Mouse (Mus musculus): ENCODE measurements around the gene Gcn1l1.
"Not testable (repeated sequence)": the region's sequence is repeated elsewhere in the genome, so short reads cannot be mapped to it uniquely, and the experiment has no call there.

Gene Gcn1l1

DNA sequence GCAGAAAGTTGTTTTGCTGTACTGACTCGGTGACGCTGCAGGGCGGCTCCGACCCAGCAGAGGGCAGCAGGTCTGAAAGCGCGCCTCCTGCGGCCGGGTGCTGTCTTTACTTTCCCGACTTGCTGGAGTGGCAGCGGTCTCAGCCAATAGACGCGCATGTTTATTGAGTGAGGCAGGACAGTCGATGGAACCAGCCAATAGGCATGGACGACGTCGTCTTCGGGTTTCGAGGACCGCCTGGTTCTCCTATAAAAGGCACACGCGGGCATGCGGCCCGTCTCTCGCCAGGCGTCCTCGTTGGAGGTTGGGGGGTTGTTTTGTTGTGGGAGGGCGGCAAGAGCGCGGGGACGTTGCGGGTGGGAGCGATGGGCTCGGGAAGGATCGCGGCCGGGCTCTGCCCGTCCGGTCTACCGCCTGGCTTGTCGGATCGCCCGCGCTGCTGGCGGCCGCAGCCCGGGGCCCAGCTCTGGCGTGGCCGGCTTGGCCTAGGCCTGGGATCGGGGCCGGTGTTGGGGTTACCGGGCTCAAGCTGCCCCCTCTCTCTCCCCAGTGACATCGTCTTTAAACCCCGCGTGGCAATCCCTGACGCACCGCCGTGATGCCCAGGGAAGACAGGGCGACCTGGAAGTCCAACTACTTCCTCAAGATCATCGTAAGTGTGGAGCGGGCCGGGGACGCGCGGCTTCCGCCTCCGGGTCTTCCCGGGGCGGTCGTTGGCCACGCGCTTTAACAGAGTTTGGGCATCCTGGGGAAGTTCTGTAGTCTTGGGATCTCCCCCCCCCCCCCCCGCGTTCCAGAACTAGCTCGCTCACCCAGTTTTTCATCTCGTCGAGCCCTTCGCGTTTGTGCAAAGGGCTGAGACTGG lies 5.6 kb upstream of the Gcn1l1 start, which contains the start of gene Rplp0:
Rplp0 (plus strand) TSS at position 231 of the 865 bp plus-strand sequence.
- DNase-seq (ENCODE audit: low spot score in 2 of 2) = peak; percentile 100

DNA sequence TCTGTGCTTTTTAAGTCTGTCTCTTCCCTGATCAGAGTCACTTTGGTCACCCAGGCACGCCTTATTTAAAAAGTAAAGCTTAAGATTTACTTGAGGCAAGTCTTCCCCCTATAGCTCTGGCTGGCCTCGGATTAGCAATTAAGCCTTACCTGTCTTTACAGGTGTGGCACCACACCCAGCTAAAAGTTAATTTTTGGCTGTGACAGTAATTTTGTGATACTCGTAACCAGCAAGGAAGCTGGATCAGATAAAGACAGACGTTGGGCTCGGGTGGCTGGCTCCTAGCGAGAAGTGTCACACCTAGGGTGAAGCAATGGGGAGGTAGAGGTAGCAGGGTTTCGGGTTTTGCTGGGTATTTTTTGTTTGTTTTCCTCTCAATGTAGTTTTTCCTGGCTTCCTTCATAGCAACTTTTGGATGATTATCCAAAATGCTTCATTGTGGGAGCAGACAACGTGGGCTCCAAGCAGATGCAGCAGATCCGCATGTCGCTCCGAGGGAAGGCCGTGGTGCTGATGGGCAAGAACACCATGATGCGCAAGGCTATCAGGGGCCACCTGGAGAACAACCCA lies 4.6 kb upstream of the Gcn1l1 start:
- no peak for DNase-seq (ENCODE audit: low spot score in 2 of 2)

DNA sequence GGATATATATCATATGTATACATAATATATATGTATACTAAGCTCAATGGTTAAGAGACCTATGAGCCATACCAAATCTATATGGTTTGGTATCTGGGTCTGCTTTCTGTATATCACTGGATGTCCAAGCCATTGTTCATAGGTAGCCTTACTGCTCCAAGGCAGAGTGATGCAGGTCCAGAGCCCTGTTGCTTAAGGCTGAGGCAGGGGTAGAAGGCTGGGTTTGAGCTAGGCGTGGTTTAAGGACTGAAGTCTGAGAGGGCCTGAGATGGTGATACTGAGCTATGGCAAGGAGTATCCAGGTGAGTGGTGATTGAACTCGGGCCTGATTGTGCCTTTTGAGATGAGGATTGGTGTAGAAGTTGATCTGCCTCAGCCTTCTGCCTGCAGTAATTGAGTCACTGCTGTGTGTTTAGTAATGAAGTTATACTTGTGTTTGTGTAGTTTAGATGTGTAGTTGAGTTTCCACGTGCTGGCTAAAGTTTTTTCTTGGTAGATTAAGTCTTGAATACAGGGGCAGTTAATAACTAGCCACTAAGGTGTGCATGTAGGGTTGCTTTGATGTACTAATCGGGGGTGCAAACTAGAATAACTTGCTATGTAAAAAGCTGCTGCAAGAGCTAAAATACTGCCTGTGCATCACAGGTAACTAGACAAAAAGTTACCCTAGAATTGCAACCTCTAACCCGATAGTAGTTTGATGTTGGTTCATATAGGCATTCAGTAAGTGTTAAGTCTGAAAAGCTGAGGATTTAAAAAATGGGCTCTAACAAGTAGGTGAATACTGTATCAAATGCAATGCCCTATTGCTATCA lies 1.1 kb upstream of the Gcn1l1 start:
- no peak for DNase-seq (ENCODE audit: low spot score in 2 of 2)

DNA sequence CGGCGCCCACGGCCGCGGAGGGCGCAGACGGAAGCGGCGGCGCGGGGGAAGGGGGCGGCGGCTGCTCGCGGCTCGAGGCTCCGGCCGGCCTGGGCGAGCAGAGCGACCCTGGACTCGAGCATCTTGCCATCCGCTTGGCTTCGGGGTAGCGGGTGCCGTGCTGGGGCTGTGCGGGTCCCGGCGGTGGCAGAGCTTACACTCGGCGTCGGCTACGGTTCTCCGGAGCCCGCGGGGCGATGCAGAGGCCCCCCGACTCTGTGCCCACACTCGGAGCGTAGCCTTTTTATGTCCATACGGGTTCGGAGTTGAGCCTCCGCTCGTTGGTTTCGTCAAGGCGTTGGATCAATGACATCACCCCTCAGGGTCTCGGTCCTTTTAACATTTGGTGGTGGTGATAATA lies 349 bp downstream of the Gcn1l1 start:
- no peak for DNase-seq (ENCODE audit: low spot score in 2 of 2)

DNA sequence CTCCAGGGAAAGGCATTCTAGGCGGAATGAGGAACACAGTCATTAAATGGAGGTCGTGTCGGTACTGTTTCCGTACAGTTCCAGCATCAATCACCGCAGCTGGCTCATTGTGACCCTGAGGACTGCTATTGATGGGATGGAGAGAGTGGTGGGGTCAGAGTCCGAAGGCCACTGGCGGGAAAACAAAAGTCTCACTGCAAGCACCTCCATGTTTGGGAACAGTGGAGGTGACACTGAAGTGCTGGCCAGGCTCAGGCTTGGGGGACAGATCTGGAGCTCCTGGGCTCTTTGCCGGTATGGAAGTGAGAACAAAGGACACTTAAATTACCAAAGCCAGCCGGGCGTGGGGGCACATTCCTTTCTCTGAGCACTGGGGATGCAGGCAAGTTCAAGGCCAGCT lies 3.6 kb downstream of the Gcn1l1 start:
- no peak for DNase-seq (ENCODE audit: low spot score in 2 of 2)

DNA sequence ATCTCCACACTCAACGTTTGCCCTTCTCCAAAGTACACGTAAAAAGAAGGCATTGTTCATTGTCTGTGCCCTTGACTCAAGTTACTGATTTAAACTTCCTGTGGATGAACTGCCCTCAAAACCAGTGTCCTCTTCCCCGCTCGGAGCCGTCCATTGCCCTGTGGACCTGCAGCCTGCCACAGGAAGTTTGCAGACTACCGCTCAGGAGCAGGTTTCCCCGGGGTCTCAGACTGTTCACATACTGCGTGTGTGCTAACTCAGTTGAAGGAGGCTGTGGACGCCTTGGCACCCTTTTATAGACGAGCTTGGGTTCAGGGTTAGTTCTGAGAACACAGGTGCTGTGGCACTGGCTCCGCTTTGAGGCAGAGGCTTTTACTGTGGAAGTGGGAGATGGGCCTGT lies 4.3 kb downstream of the Gcn1l1 start:
- no peak for DNase-seq (ENCODE audit: low spot score in 2 of 2)

DNA sequence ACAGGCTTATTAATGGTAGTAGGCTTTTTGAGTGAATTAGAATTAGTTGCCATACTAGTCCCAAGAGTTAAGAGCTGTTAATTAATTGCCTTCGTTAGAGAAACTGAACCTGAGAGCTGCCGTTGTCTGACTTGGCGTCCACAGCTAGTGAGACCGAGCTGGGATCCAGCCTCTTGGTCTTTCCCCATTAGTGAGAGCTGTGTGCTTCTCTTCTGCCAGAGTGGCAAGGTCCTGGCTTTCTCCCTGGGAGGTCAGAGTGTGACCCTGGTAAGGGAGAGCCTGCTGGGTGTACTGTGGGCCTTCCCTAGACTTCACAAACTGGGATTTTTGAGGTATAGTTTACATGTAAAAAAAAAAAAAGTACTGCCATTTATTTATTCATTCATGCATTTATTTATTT lies 4.7 kb downstream of the Gcn1l1 start:
- DNase-seq (ENCODE audit: low spot score in 2 of 2) = no peak

DNA sequence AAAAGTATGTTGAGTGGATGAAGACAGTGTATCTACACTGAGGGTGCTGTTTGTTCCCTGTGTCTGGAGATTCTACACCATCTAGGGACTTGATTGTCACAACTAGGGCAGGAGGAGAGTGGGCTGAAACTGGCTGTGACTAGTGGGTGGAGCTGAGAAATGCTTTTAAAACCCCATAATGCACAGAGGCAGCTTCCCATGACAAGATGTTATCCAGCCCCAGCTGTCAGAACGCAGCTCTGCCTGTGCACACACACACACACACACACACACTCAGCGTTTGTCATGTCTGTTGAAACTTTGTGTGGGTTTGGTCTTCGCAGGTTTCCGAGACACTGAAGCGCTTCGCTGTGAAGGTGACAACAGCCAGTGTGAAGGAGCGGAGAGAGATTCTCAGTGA lies 6.0 kb downstream of the Gcn1l1 start:
- DNase-seq (ENCODE audit: low spot score in 2 of 2) = peak; percentile 48 to 70

DNA sequence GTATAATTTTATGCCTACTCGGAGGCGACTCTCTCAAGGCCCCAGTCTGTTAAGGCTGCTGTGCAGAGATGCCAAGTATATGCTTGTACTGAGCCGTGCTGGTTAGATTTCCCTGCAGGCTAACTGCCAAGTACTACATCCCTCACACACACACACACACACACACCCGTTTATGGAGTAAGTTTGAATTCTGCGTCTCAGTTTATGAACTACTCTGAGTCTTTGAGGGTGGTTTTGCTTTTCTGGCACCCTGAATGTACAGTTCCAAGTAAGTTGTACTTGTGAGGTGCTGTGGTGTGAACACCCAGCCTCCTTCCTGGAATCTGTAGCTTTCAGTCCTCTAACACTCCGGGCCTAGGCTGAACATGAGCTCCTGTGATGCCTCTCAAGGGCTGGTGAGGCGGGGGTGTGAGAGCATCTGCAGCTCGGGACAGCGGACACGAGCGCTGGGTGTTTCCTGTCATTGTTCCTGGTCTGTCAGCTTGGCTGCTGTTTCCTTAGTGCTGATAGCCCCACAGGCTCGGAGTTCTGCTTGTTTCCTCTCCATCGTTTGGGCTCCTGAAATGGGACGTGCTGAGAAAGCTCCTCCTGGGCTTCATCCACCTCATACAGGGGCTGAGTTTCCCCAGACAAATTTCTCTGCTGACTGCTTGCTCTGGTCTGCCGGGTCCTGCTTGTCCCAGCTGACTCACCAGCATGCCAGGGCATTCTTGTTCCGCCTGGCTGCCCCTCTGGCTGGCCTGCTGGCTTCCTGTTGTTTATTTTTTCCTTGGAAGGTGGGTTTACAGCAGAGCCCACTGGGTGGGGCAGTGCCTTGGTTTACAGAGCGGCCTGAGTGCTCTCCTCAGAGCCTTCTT lies 7.9 kb downstream of the Gcn1l1 start:
- no peak for DNase-seq (ENCODE audit: low spot score in 2 of 2)

DNA sequence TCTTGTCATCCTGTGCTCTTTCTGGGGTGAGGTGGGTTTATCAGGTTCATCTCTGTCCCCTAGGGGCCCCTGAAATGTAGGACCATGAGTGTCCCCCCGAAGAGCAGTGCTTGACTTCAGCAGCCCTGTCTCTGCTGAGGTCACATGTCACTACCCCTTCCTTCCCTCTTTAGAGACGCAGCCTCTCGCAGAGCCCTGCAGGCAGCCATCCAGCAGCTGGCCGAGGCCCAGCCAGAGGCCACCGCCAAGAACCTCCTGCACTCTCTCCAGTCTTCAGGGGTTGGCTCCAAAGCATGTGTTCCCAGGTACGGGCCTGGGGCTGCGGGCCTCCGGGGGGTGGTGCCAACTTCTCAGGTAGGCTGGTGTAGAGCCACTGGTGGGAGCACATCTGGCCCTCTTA lies 9.9 kb downstream of the Gcn1l1 start:
- no peak for DNase-seq (ENCODE audit: low spot score in 2 of 2)

DNA sequence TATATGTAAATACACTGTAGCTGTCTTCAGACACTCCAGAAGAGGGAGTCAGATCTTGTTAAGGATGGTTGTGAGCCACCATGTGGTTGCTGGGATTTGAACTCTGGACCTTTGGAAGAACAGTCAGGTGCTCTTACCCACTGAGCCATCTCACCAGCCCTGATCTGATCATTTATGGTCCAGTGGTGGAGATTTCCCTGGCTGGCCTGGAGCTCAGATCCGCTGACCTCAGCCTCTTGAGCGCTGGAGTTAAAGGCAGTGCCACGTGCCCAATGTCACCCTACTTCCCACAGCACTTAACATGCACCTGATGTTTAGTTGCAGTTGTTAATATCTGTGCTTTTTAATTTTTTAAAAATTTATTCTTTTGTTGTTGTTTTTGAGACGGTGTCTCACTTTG lies 12.6 kb downstream of the Gcn1l1 start:
- DNase-seq (ENCODE audit: low spot score in 2 of 2) = not testable (repeated sequence)

DNA sequence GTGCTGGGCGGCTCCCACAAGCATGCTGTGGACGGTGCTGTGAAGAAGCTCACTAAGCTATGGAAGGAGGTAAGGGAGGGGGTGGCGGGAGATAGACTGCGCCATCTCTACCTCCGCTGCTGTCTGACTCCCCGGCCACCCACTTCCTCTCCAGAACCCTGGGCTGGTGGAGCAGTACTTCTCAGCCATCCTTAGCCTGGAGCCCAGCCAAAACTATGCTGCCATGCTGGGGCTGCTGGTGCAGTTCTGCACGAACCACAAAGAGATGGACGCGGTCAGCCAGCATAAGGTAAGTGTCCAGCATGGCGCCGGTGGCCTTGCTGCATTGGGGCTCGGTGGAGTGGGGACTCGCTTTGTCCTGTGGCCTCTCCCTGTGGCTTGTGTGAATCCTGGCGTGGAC lies 13.9 kb downstream of the Gcn1l1 start:
- DNase-seq (ENCODE audit: low spot score in 2 of 2) = no peak

DNA sequence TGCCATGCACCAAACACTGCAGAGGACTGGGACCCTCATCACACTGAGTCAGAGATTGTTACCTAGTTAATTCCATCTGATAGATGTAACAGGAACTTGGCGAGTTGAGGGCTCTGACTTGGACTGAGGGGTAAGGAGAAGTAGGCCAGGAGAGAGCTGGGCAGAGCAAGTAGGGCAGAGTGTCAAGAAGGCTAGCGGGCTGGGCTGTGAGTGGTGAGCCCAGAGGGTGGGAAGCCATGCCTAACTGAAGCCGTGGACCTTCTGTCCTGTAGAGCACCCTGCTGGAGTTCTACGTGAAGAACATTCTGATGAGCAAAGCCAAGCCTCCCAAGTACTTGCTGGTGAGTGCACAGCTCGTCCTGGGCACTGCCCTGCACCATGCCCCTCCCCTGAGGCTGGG lies 14.3 kb downstream of the Gcn1l1 start:
- DNase-seq (ENCODE audit: low spot score in 2 of 2) = no peak

DNA sequence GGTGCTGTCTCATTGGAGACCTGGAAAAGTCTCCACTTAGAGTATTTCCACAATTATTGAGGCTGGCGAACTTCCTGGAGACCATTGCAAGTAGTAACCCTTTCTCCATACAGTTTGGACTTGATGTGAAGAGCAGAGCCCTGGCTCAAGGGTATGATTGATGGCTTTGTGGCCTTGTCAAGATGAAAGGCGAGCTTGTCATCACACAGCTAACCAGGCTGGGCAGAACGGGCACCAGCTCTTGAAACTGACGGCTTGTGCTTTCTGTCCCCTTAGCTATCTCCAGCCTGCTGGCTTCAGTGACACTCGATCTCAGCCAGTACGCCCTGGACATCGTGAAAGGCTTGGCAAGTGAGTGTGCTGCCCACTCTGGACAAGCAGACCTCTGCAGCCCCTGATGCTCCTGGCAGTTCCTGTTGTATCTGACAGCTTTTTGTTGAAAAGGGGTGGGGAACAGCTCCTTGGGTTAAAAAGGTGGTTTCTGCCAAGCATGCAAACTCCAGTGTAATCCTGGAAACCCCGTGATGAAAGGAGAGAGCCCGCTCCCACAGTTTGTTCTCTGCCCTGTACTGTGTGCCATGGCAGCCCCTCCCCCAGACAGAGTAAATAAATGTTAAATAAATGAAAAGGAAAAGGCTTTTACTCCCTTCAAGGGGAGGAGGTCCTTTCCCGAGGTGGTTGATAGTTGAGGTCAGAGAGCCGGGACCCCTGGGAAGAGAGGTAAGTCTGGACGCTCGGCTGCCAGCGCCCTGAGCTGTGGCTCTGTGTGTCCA lies 15.4 kb downstream of the Gcn1l1 start:
- DNase-seq (ENCODE audit: low spot score in 2 of 2) = no peak

DNA sequence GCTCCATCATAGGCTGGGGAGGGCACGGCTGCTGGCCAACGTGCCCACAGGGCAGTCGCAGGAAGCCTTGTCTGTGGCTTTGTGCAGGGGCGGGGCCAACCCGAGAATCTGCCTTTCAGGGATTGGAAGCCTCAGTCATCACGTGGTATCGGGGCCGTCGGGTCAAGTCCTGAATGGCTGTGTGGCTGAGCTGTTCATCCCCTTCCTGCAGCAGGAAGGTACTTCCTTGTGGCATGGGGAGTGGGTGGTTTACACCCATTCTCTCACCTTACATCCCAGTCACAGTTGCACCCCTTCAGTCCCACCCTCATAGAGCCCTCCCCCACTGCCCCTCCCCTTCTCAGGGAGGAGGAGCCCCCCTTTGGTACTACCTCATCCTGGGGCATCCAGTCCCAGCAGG lies 16.6 kb downstream of the Gcn1l1 start:
- DNase-seq (ENCODE audit: low spot score in 2 of 2) = no peak

DNA sequence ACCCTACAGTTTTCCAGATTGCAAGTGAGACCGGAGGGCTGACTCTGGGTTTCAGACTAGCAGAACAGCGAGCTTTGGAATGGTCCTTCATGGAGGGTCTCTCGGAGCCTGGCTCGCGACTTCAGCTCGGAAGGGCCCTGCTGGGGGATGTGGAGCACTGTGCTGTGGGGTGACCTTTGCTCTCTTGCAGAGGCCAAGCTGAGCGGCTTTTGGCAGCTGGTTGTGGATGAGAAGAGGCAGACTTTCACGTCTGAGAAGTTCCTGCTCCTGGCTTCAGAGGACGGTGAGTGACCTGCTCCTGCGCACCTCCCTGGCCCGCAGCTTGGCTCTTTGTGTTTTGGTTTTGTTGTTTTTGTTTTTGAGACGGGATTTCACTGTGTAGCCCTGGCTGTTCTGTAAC lies 20.6 kb downstream of the Gcn1l1 start:
- no peak for DNase-seq (ENCODE audit: low spot score in 2 of 2)

DNA sequence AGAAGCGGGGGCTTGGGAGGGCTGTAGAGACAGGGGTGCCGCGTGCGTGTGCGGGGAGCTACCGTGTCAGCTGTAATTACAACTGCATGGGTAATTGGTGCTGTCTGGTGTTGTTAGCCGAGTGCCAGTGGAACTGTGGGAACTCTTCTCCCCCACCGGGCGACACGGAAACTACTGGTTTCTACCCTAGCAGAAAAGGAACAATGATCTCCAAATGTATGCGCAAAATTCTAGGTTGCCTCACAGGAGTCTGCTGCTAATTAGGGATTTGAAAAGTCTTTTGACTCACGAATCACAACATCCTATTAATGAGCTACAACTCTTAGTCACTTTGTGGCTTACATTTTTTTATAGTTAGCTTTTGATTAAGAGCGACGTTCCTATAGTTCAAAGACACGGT lies 21.1 kb downstream of the Gcn1l1 start:
- no peak for DNase-seq (ENCODE audit: low spot score in 2 of 2)

DNA sequence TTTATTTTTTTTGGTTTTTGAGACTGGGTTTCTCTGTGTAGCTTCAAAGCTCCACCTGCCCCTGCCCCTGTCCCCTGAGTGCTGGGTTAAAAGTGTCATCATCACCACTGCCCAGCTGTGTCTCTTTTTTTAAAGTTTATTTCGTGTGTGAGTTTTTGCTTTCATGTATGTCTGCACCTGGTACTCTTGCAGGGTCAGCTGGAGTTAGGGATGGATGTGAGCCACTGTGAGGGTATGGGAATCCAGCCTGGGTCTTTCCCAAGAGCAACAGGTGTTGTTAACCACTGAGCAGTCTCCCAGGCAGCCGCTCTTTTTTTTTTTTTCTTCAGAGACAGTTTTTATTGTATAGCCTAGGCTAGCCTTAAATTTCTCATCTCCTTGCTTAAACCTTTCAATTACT lies 21.7 kb downstream of the Gcn1l1 start:
- no peak for DNase-seq (ENCODE audit: low spot score in 2 of 2)

DNA sequence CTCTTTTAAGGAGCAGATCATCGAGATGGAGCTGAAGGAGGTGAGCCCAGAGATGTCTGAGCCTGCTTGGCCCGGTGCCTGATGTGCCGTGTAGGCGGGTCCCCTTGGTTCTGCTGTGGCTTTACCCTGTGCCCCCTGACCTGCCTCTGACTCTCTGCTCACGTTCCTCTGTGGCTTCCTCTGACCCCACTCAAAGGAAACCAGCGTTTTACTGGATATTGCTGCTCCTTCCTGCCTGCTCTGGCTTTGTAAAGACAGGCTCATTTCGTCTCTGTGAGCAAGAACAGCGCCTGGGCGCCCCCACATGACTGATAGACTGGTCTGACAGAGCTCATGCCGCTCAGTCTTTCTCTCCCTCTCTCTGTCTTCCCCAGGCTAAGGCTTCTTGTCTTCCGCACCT lies 26.0 kb downstream of the Gcn1l1 start:
- DNase-seq (ENCODE audit: low spot score in 2 of 2) = no peak

DNA sequence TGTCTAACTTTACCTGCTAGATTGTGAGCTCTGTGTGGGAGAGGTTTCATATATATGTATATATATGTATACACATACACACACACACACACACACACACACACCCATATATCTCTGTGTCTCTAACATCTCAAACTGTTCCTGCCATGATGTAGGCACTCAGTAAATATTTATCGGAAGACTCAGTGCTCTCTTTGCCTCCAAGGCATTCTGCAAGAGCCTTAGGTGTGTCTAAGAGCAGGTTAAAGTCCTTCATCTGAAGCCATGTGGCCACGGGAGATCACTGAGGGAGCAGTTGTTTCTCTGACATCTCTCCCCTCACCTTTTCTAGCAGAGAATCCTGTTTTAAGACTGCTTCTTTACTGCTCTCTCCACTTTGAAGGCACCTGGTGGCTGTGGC lies 26.5 kb downstream of the Gcn1l1 start:
- DNase-seq (ENCODE audit: low spot score in 2 of 2) = no peak

DNA sequence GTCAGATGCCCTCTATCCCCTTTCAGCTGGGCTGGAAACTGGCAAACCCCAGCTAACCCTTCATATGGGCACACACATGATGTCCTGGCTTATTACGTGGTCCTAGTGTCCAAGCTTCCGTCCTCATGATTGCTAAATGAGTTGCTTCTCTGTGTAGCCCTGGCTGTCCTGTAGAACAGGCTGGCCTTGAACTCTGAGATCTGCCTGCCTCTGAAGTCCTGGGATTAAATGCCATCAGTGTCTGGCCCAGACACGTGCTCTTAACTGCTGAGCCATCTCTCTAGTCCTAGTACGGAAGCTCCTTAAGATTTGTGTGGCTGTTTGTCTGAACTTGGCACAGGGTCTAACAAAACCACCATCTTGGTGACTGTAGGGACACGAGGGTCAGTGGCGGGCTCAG lies 38.5 kb downstream of the Gcn1l1 start:
- no peak for DNase-seq (ENCODE audit: low spot score in 2 of 2)

Data from frontal cortex, postnatal 14 days (tissue).